ENCODE assay signal across 19 mouse cellular contexts in the genomic region with DNA sequence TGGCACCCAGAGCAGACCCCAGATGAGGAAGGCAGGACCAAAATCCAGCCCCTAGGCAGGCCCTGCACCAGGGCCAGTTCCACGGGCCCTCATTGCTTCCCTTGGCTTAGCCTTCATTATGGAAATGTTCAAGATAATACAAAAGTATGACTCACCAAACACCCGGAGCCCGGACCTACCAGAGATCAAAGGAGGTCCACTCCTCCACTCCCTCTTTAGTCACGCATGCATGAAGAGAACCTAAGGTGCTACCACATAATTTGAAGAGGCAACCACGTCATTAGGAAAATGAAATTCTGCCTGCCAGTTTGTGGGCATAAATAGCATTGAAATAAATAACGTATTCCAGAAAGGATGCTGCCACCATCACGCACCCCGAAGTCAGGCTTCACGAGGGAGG.
"Had no signal": no experiment of that assay in that cellular context is flagged by ENCODE, and none has a peak within 500 bp of the region (broad histone marks: within the 10 kb centered on the region; RNA-seq: fewer than 3 reads in every experiment).

No protein-coding gene starts in this region.

- H3K36me3 ChIP-seq: limb, embryonic 12.5 days; limb, embryonic 15.5 days; stomach, embryonic 15.5 days had no signal

- H3K4me2 ChIP-seq: limb, embryonic 12.5 days; limb, embryonic 15.5 days; liver, embryonic 11.5 days; lung, embryonic 14.5 days; midbrain, embryonic 13.5 days; stomach, embryonic 15.5 days had no signal

- H3K9me3 ChIP-seq: limb, embryonic 12.5 days; limb, embryonic 15.5 days; midbrain, embryonic 13.5 days; stomach, embryonic 15.5 days had no signal

- H3K9ac ChIP-seq: limb, embryonic 12.5 days; limb, embryonic 15.5 days; liver, embryonic 14.5 days; liver, postnatal 0 days; lung, embryonic 14.5 days; midbrain, embryonic 13.5 days; stomach, embryonic 15.5 days had no signal

- H3K4me3 ChIP-seq: limb, embryonic 12.5 days; limb, embryonic 15.5 days; midbrain, embryonic 13.5 days; myocyte; stomach, embryonic 15.5 days had no signal

- ATAC-seq: liver, postnatal 0 days; lung, postnatal 0 days; midbrain, embryonic 13.5 days had no signal

- H3K27me3 ChIP-seq: limb, embryonic 12.5 days; limb, embryonic 15.5 days; midbrain, embryonic 13.5 days; stomach, embryonic 15.5 days had no signal

- H3K27ac ChIP-seq: limb, embryonic 12.5 days; limb, embryonic 15.5 days; liver, embryonic 14.5 days; macrophage; midbrain, embryonic 13.5 days; stomach, embryonic 15.5 days had no signal

- DNase-seq: kidney, adult 9 months; kidney, postnatal 14 days; kidney, postnatal 4 days; left cerebral cortex, postnatal 4 days; liver, postnatal 0 days; lung, embryonic 14.5 days; spleen, adult 18-20 months; thymus, adult 2 months; thymus, postnatal 14 days; thymus, postnatal 4 days had no signal
